Mouse (Mus musculus) CD4-positive naive resting alpha-beta T cell, adult 76 days (primary cell): ENCODE data around the gene Ucn3. TPM values are rescaled to one million over a fixed set of nuclear protein-coding genes. Genes with fewer than 3 reads are reported as not detected.

Experiments
- total RNA-seq: library from RNA; stranded (reverse); gene quantifications from one replicate; pipeline ENCODE4 v1.2.4, GENCODE M21; 2023

Ucn3 gene
- not detected for total RNA-seq

GRCm38 (mm10) chr13:3945249-3945648 is at the start of gene Ucn3:
Gene Ucn3 (minus strand): TSS chr13:3945349.

GRCm38 (mm10) chr13:3917571-3918311 is 27.4 kb downstream of the Ucn3 start, which contains the start of the genes Net1 and Tubal3:
Gene Net1 (minus strand): TSS chr13:3918220.
Gene Tubal3 (plus strand): TSS chr13:3918274.

Other genes starting within 250 kb of the Ucn3 start
- gene Calml3, start 141.0 kb downstream of the Ucn3 start, total RNA-seq, result not detected
- not detected for gene Calm4, start 107.6 kb downstream of the Ucn3 start, total RNA-seq
- gene Calm5, start 91.2 kb downstream of the Ucn3 start, total RNA-seq, result not detected
- 33.4 TPM for gene Net1, start 27.1 kb downstream of the Ucn3 start, total RNA-seq
- not detected for gene Tubal3, start 27.1 kb downstream of the Ucn3 start, total RNA-seq
- not detected for gene Akr1c14, start 103.7 kb upstream of the Ucn3 start, total RNA-seq
- gene Akr1c18, start 205.3 kb upstream of the Ucn3 start, total RNA-seq, result 0.50 TPM
- gene Akr1c13, start 245.8 kb upstream of the Ucn3 start, total RNA-seq, result 11.7 TPM